Mouse (Mus musculus): ENCODE data around the gene Marcksl1. TPM values are rescaled to one million over a fixed set of nuclear protein-coding genes. Genes with fewer than 3 reads are reported as not detected.

The Marcksl1 gene
- total RNA-seq, 2 experiments from 2014 or later: 13.6 to 23.8 TPM

DNA sequence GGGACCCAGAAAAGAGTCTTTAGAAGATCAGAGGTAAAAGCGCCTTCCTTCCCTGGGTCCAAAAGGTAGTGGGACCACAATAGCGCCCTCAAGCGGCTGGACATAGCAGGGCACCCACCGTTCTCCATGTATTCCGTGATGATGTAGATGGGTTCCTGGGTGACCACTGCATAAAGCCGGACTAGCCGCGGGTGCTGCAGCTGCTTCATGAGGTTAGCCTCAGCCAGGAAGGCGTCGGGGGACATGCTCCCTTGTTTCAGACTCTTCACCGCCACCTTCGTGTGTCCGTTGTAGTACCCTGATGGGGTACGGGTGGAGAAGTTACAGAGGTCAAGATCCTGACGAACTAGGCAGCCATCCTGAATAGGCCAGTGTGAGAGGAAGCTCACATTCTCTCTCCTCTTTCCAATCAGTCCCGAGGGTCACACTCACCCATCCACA is 42.1 kb downstream of the Marcksl1 start:
- DNase-seq: peak in 1 of 2 experiments; percentile 57
- intact Hi-C loops (cut with DNase I): no loop called here

DNA sequence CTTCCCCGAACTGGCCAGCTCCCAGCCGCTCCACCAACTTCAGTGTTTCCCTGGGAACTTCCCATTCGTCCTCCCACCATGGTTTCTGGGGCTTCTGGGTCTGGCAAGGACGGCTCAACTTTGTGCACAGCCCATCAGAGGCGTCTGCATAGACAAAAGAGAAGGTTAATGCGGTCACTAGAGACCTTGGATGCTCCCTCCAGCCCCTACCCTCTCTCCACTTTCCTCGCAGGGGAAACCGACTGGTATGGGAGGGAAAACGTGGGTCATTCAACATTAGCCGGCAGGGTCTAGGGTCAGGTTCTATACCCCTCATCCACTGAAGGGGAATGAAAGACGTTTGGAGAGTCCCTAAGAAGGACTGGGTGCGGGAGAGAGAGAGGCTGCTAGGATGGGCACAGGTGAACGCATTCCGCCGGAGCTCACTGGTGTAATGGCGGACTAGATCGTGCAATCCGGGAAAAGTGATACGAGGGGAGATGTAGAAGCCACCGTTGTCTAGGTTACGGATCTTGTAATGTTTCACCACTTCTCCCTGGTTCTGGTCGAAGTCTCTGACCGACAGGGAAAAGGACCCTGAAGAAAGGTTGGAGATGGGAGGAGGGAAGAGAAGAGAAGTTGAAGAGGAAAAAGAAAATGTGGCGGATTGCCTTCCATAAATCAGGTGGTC is 42.6 kb downstream of the Marcksl1 start:
- intact Hi-C loops (cut with DNase I): loop anchor here (2.0 kb wide), 1 partner anchor 53 kb away; no protein-coding TSS in a partner anchor
- no peak for DNase-seq

DNA sequence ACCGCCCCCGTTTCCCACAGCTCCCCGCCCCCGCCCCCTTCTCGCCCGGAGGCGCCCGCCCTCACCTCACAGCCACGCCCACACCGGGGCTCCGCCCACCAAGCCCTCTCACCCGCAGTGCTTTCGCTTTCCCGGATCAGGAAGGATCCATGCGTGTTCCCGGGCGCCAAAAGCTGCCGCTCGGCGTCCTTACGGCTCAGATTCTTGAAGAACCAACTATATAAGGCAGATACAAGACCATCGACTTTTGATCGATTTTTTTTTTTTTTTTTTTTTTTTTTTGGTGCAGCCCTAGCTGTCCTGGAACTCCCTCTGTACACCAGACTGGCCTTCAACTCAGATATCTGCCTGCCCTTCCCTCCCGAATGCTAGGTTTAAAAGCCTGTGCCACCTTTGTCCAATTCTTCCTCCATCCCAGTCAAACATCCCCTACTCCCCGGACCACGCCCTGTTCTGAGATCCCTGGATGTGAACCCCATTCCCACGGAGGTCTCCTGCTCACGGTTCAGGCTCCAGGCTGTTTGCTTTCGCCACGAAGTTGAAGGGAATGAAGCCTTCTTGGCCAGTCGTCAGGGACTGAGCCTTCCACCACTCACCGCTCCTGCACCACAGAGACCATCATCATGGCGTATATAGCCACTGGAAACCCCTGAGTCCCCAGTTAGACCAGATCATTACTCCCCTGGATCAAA is 43.3 kb downstream of the Marcksl1 start:
- peak; percentile 90 to 91 for DNase-seq
- intact Hi-C loops (cut with DNase I): loop anchor here (2.0 kb wide), 1 partner anchor 52 kb away; no protein-coding TSS in a partner anchor

DNA sequence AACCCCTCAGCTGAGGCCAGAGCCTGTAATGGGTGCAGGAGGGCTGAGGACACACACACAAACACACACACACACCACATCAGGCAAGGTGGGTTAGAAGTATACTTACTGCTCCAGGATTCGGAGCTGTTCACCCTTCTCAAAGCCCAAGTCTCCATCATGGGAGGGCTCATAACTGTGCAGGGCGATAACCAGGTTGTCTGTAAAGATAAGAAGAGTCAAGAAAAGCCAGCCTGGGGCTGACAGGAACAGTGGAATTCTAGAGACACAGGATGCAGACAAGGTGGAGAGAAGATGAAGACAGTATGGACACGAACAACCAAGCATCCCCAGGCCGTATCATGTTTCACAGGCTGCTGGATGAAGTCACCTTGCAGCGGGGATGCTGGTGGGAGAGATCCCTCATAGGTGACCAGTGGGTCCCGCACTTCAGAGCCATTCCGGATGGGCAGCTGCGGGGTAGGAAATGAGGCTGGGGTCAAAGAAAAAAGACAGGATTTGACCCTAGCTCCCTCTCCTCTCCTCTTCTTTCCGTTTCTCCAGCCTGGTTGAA is 44.0 kb downstream of the Marcksl1 start:
- intact Hi-C loops (cut with DNase I): loop anchor here (2.0 kb wide), 1 partner anchor 51 kb away; no protein-coding TSS in a partner anchor
- DNase-seq: no peak

DNA sequence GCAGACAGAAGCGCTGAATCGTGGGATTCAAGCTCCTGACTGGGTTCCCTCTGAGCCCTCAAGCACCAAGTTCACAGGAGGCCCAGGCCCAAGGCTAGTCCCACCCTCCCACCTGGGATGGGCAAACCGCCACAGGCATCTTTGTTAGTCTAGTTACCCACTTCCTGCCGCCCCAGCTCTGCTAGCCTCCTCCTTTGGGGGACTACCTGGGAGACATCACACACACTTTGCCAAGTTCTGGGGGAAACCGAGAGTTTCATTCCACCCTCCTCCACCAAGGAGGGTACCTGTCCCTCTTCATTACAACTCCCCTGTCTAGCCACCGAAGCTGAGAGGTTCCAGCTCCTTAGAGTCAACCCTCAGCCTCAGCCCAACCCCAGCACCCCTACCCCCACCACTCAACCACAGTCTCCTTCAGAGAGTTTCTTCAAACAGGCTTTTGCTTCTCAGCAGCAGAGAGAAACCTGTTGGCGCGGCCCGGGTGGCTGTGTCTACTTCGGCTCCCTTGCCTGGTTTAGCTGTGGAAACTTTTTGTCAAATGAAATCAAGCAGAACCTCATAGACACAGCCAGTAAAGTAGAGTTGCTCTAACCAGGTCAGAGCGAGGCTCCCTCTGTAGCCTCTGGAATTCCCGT is 45.1 kb downstream of the Marcksl1 start:
- intact Hi-C loops (cut with DNase I): no loop called here
- no peak for DNase-seq

DNA sequence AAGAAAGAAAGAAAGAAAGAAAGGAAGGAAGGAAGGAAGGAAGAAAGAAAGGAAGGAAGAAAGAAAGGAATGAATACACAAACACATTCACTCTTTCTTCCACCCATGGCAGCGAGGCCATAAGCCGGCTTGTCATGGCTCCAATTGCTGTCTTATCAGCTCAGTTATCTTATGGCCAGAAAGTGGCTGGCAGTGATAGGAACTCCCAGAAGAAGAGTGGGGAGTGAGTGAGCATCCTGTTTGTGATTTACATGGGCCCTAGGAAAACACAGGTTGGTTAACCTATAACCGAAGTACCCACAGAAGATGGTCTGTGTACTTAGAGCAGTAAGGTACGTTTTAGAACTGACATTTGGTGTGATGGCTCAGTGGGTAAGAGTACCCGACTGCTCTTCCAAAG is 47.8 kb downstream of the Marcksl1 start:
- intact Hi-C loops (cut with DNase I): no loop called here
- DNase-seq: no peak

DNA sequence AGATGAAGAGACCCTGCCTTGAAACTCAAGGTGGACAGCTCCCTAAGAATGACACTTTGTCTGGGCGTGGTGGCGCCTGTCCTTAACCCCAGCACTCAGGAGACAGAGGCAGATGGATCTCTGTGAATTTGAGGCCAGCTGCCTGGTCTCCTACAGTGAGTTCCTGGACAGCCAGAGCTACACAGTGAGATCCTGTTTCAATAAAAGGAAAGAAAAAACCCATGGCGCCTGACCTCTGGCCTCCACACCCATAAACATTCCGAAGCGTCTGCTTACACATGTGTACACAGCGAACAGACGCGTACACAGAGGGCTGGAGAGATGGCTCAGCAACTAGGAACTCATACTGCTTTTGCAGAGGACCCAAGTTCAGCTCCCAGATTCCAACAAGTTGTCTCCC is 50.3 kb downstream of the Marcksl1 start:
- intact Hi-C loops (cut with DNase I): no loop called here
- no peak for DNase-seq

DNA sequence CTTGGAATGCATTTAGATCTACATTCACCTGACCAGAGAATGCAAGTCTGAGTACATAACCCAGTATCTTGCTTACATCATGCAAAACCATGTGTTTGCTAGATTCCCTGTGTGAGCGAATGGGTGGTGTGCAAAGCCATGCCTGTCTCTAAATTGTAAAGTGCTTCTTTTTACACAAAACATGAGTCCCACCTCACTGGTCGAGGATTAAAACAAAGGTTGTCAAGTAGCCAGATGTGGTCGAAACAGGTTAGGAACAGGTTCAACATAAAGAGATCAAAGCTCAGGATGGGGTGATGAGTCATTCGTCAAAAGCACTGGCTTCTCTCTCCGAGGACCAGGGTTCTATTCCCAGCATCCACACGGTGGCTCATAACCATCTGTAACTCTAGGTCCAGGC is 51.8 kb downstream of the Marcksl1 start:
- intact Hi-C loops (cut with DNase I): no loop called here
- DNase-seq: no peak

Small RNA genes lying within 50 kb of the gene (microRNA-seq; reads per million reads assigned to microRNA genes)
- 0 reads per million in 2 experiments for gene Mir8119

Other genes starting within 250 kb of the Marcksl1 start
- 10 to 100 TPM; 11.4 to 12.5 TPM for gene Sync, start 226.0 kb upstream of the Marcksl1 start, total RNA-seq (2021)
- gene Rbbp4, start 178.2 kb upstream of the Marcksl1 start, total RNA-seq (2021): 100 to 1,000 TPM in 1 of 2 experiments, 10 to 100 TPM in 1; 82.5 to 105 TPM
- 10 to 100 TPM; 20.7 to 20.9 TPM for gene Zbtb8os, start 177.9 kb upstream of the Marcksl1 start, total RNA-seq (2021)
- 1 to 10 TPM; 4.4 to 4.7 TPM for gene Zbtb8a, start 135.5 kb upstream of the Marcksl1 start, total RNA-seq (2021)
- under 1 TPM; 0.29 to 0.32 TPM for gene Zbtb8b, start 72.7 kb upstream of the Marcksl1 start, total RNA-seq (2021)
- gene Bsdc1, start 52.0 kb upstream of the Marcksl1 start, total RNA-seq (2021): 10 to 100 TPM; 39.6 to 43.9 TPM
- gene Tssk3, start 22.6 kb upstream of the Marcksl1 start, total RNA-seq (2021): not detected
- gene Fam229a, start 22.4 kb upstream of the Marcksl1 start, total RNA-seq (2021): not detected
- 10 to 100 TPM; 23.9 to 24.2 TPM for gene Hdac1, start 29.1 kb downstream of the Marcksl1 start, total RNA-seq (2021)
- gene Lck, start 60.1 kb downstream of the Marcksl1 start, total RNA-seq (2021): 10 to 100 TPM in 1 of 2 experiments, 1 to 10 TPM in 1; 1.4 to 20.4 TPM
- under 1 TPM; 0.53 to 0.83 TPM for gene Fam167b, start 65.0 kb downstream of the Marcksl1 start, total RNA-seq (2021)
- 100 to 1,000 TPM; 114 to 128 TPM for gene Eif3i, start 87.1 kb downstream of the Marcksl1 start, total RNA-seq (2021)
- 10 to 100 TPM; 46.8 to 51.3 TPM for gene Tmem234, start 87.1 kb downstream of the Marcksl1 start, total RNA-seq (2021)
- 1 to 10 TPM; 1.2 TPM for gene Dcdc2b, start 100.7 kb downstream of the Marcksl1 start, total RNA-seq (2021)
- 10 to 100 TPM; 16.3 to 17.6 TPM for gene Iqcc, start 105.5 kb downstream of the Marcksl1 start, total RNA-seq (2021)
- gene Ccdc28b, start 110.4 kb downstream of the Marcksl1 start, total RNA-seq (2021): 10 to 100 TPM; 40.7 to 46.5 TPM
- gene Txlna, start 127.5 kb downstream of the Marcksl1 start, total RNA-seq (2021): 10 to 100 TPM; 28.0 to 28.6 TPM
- 10 to 100 TPM; 69.9 to 72.4 TPM for gene Kpna6, start 159.2 kb downstream of the Marcksl1 start, total RNA-seq (2021)
- gene Tmem39b, start 183.3 kb downstream of the Marcksl1 start, total RNA-seq (2021): 1 to 10 TPM; 4.8 to 5.3 TPM
- gene Khdrbs1, start 228.7 kb downstream of the Marcksl1 start, total RNA-seq (2021): 10 to 100 TPM; 44.2 to 49.3 TPM

All from heart, postnatal 14 days (tissue).